Mouse (Mus musculus): ENCODE results near the gene Zfp536. TPM values are rescaled to one million over a fixed set of nuclear protein-coding genes. Genes with fewer than 3 reads are reported as not detected.
"Not testable (repeated sequence)": the region's sequence is repeated elsewhere in the genome, so short reads cannot be mapped to it uniquely, and the experiment has no call there.

The Zfp536 gene
- polyA plus RNA-seq, 1 experiment, result not detected

GRCm38 (mm10) chr7:37607906-37608305 lies 165.5 kb downstream of the Zfp536 start:
- Histone ChIP-seq H3K79me2 (ENCODE audit: control insufficient read depth, insufficient read depth) (no peaks in the 10 kb centered on the region), H3K4me3 (no peak overlapping the region), H3K4me2 (ENCODE audit: low read depth) (no peak overlapping the region), H3K27me3 (ENCODE audit: control insufficient read depth, insufficient read depth, insufficient read length) (no peaks in the 10 kb centered on the region), H3ac (ENCODE audit: control insufficient read depth, insufficient read length) (no peak overlapping the region), H3K36me3 (ENCODE audit: control insufficient read depth, insufficient read depth) (no peaks in the 10 kb centered on the region)
- TF ChIP-seq MYOD1 (IDR thresholded peaks at IDR 0.05; ENCODE audit: control insufficient read depth in 1 of 3, insufficient read length in 2 of 3, low read depth in 2 of 3) (no peak), E2F4 (IDR thresholded peaks at IDR 0.05; ENCODE audit: insufficient read depth) (no peak), MYOG (IDR thresholded peaks at IDR 0.05; ENCODE audit: control insufficient read depth in 1 of 3, insufficient read depth in 1 of 3, insufficient read length in 2 of 3, low read depth in 2 of 3) (no peak), MAX (IDR thresholded peaks at IDR 0.05; ENCODE audit: low read depth) (no peak), REST (IDR thresholded peaks at IDR 0.05; ENCODE audit: insufficient read depth, insufficient read length) (no peak), SRF (IDR thresholded peaks at IDR 0.05; ENCODE audit: control insufficient read depth, insufficient read length, low read depth) (no peak), POLR2A (IDR thresholded peaks at IDR 0.05; ENCODE audit: insufficient read length, low read depth) (no peak), TCF3 (IDR thresholded peaks at IDR 0.05; ENCODE audit: insufficient read length, low read depth) (no peak), USF1 (IDR thresholded peaks at IDR 0.05; ENCODE audit: low read depth) (no peak), CEBPB (IDR thresholded peaks at IDR 0.05; ENCODE audit: insufficient read depth, poor library complexity, severe bottlenecking) (no peak)

- Histone ChIP-seq H3K27me3 (ENCODE audit: control insufficient read depth, insufficient read depth, insufficient read length) (no peaks in the 10 kb centered on the region), H3K4me2 (ENCODE audit: low read depth) (no peak overlapping the region), H3K36me3 (ENCODE audit: control insufficient read depth, insufficient read depth) (no peaks in the 10 kb centered on the region), H3ac (ENCODE audit: control insufficient read depth, insufficient read length) (no peak overlapping the region), H3K4me3 (no peak overlapping the region), H3K79me2 (ENCODE audit: control insufficient read depth, insufficient read depth) (no peaks in the 10 kb centered on the region)
- TF ChIP-seq CEBPB (IDR thresholded peaks at IDR 0.05; ENCODE audit: insufficient read depth, poor library complexity, severe bottlenecking) (no peak), SRF (IDR thresholded peaks at IDR 0.05; ENCODE audit: control insufficient read depth, insufficient read length, low read depth) (no peak), TCF3 (IDR thresholded peaks at IDR 0.05; ENCODE audit: insufficient read length, low read depth) (no peak), POLR2A (IDR thresholded peaks at IDR 0.05; ENCODE audit: insufficient read length, low read depth) (no peak), REST (IDR thresholded peaks at IDR 0.05; ENCODE audit: insufficient read depth, insufficient read length) (no peak), USF1 (IDR thresholded peaks at IDR 0.05; ENCODE audit: low read depth) (no peak), TCF12 (IDR thresholded peaks at IDR 0.05; ENCODE audit: insufficient read depth, poor library complexity, severe bottlenecking) (no peak), POLR2AphosphoS2 (IDR thresholded peaks at IDR 0.05; ENCODE audit: insufficient read length, low read depth) (no peak), MYOG (IDR thresholded peaks at IDR 0.05; ENCODE audit: control insufficient read depth in 1 of 3, insufficient read depth in 1 of 3, insufficient read length in 2 of 3, low read depth in 2 of 3) (no peak), MAX (IDR thresholded peaks at IDR 0.05; ENCODE audit: low read depth) (no peak), E2F4 (IDR thresholded peaks at IDR 0.05; ENCODE audit: insufficient read depth) (no peak), MYOD1 (IDR thresholded peaks at IDR 0.05; ENCODE audit: control insufficient read depth in 1 of 3, insufficient read length in 2 of 3, low read depth in 2 of 3) (no peak)
Observed at GRCm38 (mm10) chr7:37606472-37606871, 167.0 kb downstream of the Zfp536 start.

- not testable (repeated sequence) for H3K4me3 ChIP-seq; H3K4me2 ChIP-seq (ENCODE audit: low read depth); H3ac ChIP-seq (ENCODE audit: control insufficient read depth, insufficient read length); H3K27me3 ChIP-seq (ENCODE audit: control insufficient read depth, insufficient read depth, insufficient read length); H3K36me3 ChIP-seq (ENCODE audit: control insufficient read depth, insufficient read depth); H3K79me2 ChIP-seq (ENCODE audit: control insufficient read depth, insufficient read depth)
Observed at GRCm38 (mm10) chr7:37603525-37603909, 169.9 kb downstream of the Zfp536 start.

GRCm38 (mm10) chr7:37602871-37603524 lies 170.4 kb downstream of the Zfp536 start:
- Histone ChIP-seq H3K4me3 (no peak overlapping the region), H3K27me3 (ENCODE audit: control insufficient read depth, insufficient read depth, insufficient read length) (no peaks in the 10 kb centered on the region), H3ac (ENCODE audit: control insufficient read depth, insufficient read length) (no peak overlapping the region), H3K36me3 (ENCODE audit: control insufficient read depth, insufficient read depth) (no peaks in the 10 kb centered on the region), H3K4me2 (ENCODE audit: low read depth) (no peak overlapping the region), H3K79me2 (ENCODE audit: control insufficient read depth, insufficient read depth) (no peaks in the 10 kb centered on the region)
- TF ChIP-seq POLR2A (IDR thresholded peaks at IDR 0.05; ENCODE audit: insufficient read length, low read depth) (no peak), REST (IDR thresholded peaks at IDR 0.05; ENCODE audit: insufficient read depth, insufficient read length) (no peak), TCF3 (IDR thresholded peaks at IDR 0.05; ENCODE audit: insufficient read length, low read depth) (no peak), E2F4 (IDR thresholded peaks at IDR 0.05; ENCODE audit: insufficient read depth) (no peak), SRF (IDR thresholded peaks at IDR 0.05; ENCODE audit: control insufficient read depth, insufficient read length, low read depth) (no peak), MYOD1 (IDR thresholded peaks at IDR 0.05; ENCODE audit: control insufficient read depth in 1 of 3, insufficient read length in 2 of 3, low read depth in 2 of 3) (no peak), MAX (IDR thresholded peaks at IDR 0.05; ENCODE audit: low read depth) (no peak), TCF12 (IDR thresholded peaks at IDR 0.05; ENCODE audit: insufficient read depth, poor library complexity, severe bottlenecking) (no peak), POLR2AphosphoS2 (IDR thresholded peaks at IDR 0.05; ENCODE audit: insufficient read length, low read depth) (no peak), MYOG (IDR thresholded peaks at IDR 0.05; ENCODE audit: control insufficient read depth in 1 of 3, insufficient read depth in 1 of 3, insufficient read length in 2 of 3, low read depth in 2 of 3) (no peak), CEBPB (IDR thresholded peaks at IDR 0.05; ENCODE audit: insufficient read depth, poor library complexity, severe bottlenecking) (no peak), USF1 (IDR thresholded peaks at IDR 0.05; ENCODE audit: low read depth) (no peak)

- no peaks in the 10 kb centered on the region for H3K79me2 ChIP-seq (ENCODE audit: control insufficient read depth, insufficient read depth)
- H3K4me3 ChIP-seq, result no peak overlapping the region
- H3ac ChIP-seq (ENCODE audit: control insufficient read depth, insufficient read length), result no peak overlapping the region
- TF ChIP-seq USF1 (IDR thresholded peaks at IDR 0.05; ENCODE audit: low read depth) (no peak), MYOD1 (IDR thresholded peaks at IDR 0.05; ENCODE audit: control insufficient read depth in 1 of 3, insufficient read length in 2 of 3, low read depth in 2 of 3) (no peak), MYOG (IDR thresholded peaks at IDR 0.05; ENCODE audit: control insufficient read depth in 1 of 3, insufficient read depth in 1 of 3, insufficient read length in 2 of 3, low read depth in 2 of 3) (no peak), E2F4 (IDR thresholded peaks at IDR 0.05; ENCODE audit: insufficient read depth) (no peak), REST (IDR thresholded peaks at IDR 0.05; ENCODE audit: insufficient read depth, insufficient read length) (no peak), POLR2AphosphoS2 (IDR thresholded peaks at IDR 0.05; ENCODE audit: insufficient read length, low read depth) (no peak), MAX (IDR thresholded peaks at IDR 0.05; ENCODE audit: low read depth) (no peak), SRF (IDR thresholded peaks at IDR 0.05; ENCODE audit: control insufficient read depth, insufficient read length, low read depth) (no peak), POLR2A (IDR thresholded peaks at IDR 0.05; ENCODE audit: insufficient read length, low read depth) (no peak), TCF12 (IDR thresholded peaks at IDR 0.05; ENCODE audit: insufficient read depth, poor library complexity, severe bottlenecking) (no peak), TCF3 (IDR thresholded peaks at IDR 0.05; ENCODE audit: insufficient read length, low read depth) (no peak), CEBPB (IDR thresholded peaks at IDR 0.05; ENCODE audit: insufficient read depth, poor library complexity, severe bottlenecking) (no peak)
- H3K27me3 ChIP-seq (ENCODE audit: control insufficient read depth, insufficient read depth, insufficient read length), result no peaks in the 10 kb centered on the region
- H3K4me2 ChIP-seq (ENCODE audit: low read depth), result no peak overlapping the region
- no peaks in the 10 kb centered on the region for H3K36me3 ChIP-seq (ENCODE audit: control insufficient read depth, insufficient read depth)
Observed at GRCm38 (mm10) chr7:37600318-37600717, 173.1 kb downstream of the Zfp536 start.
